Mouse (Mus musculus) hindlimb bud, embryonic 11.5 days (tissue): ENCODE results near the gene Mrgpre.

ENCODE experiments used
- DNase-seq: peaks from one replicate; pipeline ENCODE4 v3.0.0-alpha.2; 2012; ENCODE audit warnings: low read depth, low spot score; ENCODE audit errors: extremely low spot score

The Mrgpre gene

DNA sequence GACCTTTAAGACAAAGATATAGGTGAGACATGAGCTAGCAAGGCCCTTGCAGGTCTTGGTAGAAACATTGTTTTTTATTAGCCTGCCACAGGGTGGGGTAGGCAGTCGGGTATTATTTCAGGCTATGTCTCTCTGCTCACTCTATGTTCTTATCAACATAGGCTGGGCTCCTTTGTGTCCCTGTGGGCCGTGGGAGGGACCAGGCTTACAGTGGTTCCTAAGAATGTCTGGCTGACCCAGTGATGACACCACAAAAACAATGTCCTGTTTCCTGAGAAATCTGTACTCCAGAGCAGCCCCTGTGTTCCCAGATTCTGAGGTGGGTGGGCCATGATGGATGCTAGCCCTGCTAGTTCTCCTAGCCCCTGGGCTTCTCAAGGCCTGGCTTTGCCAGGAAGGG, 6.9 kb downstream of the Mrgpre start:
- no peak for DNase-seq

DNA sequence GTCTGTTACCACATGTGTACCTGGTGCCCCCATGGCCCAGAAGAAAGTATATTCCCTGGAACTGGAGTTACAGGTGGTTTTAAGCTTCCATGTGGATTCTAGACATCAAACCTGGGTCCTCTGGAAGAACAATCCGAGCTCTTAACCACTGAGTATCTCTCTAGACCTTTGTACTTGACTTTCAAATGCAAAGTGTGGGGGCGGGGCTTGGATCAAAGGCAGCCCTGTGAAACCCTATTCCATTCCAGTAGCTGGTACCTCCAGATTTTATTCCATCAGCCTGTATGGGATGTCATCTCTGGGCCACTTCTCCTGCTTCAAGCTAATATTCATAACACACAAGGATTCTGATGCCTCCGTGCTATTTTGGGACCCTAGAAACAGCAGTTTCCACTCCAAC, 8.2 kb downstream of the Mrgpre start:
- no peak for DNase-seq

DNA sequence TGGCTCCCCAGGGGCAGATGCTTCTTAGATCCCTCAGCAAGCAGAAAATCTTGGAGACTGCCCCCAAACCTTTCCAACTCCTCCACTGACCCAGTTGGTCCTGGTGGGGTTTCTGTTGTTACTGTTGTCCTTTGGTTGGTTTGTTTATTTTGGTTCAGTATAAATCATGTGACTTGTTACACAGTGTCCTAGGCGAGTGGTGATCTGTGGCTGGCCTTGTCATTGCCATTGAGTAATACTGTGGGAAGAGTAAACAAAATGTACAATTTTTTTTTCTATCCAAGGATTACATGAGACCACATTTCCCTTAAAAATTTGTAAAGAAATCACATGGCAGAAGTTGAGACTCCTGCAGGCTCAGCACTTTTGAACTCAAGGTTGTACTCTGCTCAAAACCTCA, 14.8 kb downstream of the Mrgpre start:
- DNase-seq = no peak

DNA sequence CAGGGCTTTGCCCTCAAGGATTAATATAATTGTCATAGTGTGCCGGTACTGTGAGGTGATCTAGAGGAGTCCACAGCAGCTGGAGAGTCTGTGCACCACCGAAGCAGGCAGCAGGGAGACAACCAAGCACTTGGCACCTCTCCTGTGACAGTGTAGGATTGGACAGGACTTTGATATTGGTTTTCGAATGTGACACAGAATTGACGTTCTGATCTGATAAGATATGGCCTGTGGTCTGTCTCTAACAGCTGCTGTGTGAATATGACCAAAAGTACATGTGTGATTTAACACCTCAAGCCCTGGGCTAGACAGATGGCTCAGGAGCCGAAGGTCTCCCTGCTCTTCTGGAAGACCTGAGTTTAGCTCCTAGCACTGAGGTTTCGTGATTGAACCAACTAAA, 16.0 kb downstream of the Mrgpre start:
- DNase-seq = no peak

DNA sequence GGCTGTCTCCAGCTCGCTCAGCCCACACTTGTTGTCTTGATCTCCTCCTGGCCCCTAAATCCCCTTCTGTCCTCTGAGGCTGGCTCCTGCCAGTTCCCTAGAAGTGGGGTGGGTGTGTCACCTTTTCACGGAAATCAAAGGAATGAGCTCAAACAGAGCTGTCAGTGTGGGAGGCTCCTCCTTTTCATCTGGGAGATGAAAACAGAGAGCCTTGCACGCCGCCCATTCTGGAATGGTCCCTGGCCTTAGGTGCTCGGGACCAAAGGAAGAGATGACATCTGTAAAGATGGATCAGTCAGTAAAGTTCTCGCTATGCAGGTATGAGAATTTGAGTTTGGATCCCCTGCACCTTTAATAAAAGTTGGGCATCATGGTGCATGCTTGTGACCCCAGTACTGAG, 17.4 kb downstream of the Mrgpre start, which contains the start of gene Mrgprg:
TSS of gene Mrgprg (minus strand) at position 101 of the 400 bp plus-strand sequence.
- DNase-seq = no peak

DNA sequence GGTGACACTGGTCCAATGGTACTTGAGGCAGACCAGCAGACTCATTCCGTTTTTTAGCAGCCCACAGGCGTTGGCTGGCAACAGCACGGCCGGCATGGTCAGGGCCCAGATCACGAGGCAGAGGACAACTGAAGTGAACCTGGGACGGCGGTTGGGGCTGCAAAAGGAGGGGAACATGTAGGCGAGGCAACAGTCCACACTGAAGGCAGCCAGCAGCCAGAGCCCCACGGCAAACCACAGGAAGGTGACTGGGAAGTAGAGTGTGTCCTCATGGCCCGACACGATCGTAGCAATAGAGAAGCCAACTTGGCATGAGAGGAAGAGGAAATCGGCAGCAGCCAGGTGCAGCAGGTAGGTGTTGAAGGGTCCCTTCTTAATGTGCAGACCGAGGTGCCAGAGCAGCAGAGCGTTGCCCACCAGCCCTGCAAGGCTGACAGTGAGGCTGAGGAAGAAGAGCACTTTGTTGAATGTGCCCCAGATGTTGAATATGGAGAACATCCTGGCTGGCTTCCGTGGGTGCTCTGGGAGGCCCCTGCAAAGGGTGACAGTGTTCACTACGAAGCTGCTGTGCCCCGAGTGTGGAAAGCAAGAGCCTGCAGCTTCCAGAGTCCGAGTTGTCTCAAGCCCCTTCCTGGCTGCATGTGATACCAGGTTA, 19.3 kb downstream of the Mrgpre start:
- no peak for DNase-seq

DNA sequence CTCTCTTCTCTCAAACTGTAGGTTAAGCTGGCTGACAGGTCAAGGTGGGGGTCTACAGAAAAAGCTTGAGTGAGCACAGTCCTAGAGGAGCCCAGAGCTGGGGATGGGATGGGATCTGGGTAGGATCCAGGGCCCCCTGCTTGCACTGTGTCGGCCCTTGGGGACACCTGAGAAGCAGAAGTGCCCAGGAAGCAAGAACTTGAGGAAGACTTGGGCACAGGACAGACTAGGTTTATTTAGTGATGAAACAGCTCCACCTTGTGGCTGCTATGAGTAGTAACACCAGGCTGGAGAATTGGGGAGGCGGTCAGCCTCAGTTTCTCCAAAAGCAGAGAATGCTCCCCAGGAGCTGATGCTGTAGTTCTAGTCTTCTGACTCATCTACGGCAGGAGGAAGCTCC, 20.5 kb downstream of the Mrgpre start:
- no peak for DNase-seq

DNA sequence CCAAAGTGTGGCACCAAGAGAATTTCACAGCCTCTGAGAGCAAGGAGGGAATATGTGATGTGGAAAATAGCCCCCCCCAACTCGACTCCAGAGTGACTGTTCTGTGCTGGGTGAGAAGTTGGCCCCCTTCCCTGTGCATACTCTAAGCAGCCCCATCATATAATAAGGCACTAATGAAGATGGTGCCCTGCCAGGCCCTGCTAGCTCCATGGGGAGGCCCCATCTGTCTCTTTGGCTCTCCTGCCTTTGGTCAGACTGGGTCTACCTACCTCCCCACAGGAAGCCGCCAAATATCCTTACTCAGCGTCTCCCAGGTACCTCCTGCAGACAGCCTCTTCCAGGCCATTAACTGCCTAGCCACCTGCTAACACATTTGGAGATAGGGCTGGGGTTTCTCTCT, 25.3 kb downstream of the Mrgpre start:
- DNase-seq = no peak

DNA sequence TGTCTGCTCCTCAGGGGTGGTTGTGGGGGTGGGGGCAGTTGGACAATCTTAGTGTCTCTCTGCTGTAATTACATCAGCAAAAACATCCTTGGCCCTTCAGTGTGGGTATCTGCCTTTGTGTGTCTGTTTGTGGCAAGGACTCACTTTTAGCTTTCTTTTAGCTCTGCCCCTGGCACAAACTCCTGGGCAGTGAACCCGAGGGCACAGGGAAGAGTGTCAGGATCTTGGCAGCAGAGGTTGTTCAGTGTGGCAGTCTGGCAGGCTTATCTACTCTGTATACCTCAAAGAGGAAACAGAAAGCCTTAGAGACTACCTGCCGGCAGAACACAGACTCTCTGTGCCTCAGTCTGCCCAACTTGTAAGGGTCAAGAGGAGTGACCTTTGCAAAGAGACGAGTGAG, 26.6 kb downstream of the Mrgpre start:
- DNase-seq = no peak

DNA sequence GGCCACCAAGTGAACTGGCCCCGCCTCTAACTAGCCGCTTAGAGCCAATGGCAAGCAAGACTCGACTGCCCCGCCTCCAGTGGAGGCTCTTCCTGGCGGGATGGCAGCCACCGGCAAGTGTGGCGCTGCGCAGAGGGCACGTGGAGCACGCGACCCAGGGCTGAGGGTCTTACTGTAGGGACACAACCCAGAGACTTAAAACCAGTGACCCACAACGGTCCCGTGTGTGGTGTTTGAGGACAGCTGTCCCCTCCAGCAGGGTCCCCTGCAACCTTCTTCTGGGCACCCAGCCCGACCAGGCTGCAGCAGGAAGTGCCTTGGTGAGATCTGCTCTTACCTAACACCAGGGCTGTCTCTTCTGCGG, 27.3 kb downstream of the Mrgpre start:
- no peak for DNase-seq

DNA sequence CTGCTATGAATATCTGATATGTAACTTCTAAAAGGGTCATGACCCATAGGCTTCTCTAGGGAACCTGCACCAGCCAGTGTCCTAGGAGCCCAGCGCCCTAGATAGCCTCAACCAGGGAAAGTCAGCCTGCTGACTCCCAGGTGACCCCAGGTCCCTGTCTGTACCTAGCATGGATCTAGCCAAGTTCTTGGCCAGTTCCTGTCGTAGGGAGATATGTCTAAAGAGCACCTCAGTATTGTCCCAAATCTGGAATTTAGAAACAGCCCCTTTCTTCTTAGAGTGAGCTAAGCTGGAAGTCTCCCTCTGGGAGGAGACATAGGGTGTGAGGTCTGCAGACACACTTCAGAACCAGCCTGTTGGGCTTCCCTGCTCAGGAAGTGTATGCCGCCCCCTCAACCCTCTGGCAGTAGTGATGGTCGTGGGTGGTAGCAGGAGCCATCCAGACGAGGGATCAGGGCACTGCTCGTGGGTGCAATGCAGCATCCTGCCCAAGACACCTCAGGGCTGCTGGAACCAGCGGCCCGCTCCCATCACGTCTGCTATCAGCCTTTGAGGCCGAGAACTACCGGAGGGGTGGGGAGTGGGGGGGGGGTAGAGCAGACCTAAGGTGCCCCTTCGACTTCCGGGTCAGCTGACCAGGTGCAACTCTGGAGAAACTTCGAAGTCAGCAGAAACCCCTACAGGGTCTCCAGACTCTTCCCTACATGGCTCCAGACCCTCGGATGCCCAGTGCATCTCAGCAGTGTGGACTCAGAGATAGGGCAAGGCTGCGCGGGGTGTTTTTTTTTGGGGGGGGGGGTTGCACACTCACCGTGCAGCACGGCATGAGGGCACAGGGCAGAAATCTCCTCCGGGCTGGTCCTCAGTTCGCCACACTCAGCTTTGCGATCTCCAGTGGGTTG, 27.9 kb downstream of the Mrgpre start, which contains the start of gene Osbpl5:
TSS of gene Osbpl5 (minus strand) at position 861 of the 902 bp plus-strand sequence.
- no peak for DNase-seq

DNA sequence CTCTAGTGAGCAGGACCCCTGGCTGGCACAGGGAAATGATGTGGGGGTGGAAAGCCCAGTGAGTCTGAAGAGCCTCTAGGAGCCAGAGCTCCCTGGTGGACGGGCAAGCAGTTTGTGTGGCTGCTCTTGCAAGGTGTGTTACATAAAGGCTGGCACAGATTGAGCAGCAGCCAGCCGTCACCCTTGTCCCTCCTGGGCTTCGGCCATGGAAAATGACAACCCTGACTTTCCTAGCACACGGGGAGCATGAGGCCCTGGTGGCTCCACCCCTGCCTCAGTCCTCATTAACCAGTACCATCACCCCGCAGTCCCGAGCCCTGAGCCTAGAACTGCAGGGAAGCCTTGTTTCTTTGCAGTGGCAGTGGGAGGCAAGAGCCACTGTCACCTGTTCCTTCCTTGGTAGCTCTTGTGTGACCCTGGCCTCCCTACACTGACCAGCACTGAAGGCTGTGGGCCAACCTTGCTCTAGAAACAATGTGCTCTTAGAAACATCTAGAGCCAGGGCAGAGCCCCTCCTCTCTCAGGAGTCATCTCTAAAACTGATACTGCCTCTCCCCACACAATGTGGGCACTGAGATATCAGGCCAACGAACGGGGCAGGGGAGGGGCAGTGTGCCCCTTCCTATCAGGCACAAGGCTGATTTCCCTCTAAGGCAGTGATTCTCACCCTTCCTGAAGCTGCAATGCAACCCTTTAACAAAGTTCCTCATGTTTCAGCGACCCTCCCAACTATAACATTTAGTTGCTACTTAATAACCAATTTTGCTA, 28.8 kb downstream of the Mrgpre start:
- DNase-seq = no peak

DNA sequence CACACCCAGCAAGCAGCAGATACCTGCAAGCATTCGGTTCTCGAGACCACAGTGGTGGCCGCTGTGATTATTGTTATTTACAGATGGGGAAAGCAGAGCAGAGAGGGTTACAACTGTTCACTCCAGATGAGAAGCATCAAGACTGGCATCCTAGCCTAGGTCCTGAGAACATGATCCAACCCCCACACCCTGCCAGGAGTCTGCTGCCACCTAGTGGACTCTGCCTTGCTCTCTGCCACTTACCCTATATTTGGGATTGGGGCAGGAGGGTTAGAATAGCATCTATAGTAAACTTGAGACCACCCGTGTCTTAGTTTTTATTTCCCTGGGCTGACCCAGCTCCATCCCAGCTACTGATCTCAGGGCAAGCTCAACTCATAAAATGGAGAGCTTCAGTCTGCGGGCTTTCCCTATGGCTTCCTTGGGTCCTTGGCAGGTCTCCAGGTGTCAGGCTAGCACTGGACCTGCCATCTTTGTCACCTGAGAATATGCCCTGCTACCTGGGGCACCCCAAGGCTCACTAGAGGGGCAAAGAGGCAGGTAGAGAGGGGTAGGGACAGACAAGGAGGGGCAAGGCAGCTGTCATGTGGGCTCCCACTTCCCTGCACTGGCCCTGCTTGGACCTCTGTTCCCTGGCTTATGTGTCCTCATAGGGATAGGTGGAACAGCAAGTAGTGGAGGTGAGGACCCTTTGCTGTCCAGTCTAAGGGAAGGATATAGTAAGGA, 30.1 kb downstream of the Mrgpre start:
- DNase-seq = no peak

DNA sequence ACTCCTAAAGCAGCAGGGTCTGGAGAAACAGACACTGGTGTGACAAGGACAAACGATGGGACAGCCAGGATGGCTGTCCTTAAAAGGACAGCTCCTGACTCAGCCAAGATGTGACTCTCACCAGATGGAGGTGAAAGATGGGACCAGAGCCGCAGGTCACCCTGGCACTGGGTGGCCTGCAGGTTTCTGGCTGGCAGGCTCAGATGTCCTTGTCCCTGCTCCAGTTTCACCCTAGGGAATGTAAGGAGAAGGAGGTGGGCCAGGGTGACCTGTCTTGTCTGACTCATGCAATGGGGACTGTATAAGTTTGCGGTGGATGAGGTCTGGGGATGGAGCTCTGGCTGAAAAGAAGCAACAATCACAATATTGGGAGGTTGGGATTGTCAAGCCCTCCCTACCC, 31.7 kb downstream of the Mrgpre start:
- DNase-seq = no peak

DNA sequence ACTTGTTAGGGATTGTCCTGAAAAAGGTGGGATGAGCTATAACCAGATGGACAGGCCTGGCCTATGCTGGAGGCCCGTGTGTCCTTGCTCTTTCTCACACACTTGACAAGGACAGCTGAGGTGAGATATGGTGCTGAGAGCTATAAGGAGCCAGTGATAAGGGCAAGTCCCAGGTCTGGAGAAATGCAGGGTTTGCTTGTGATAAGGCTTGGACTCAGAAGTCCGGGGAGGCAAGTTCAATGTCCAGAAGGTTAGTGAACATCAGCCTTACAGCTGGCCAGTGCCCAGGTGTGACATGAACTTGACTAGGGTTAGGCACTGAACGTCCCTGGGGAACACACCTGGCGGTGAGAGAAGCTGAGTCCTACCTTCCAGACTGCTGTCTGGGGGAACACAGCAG, 32.2 kb downstream of the Mrgpre start:
- no peak for DNase-seq

DNA sequence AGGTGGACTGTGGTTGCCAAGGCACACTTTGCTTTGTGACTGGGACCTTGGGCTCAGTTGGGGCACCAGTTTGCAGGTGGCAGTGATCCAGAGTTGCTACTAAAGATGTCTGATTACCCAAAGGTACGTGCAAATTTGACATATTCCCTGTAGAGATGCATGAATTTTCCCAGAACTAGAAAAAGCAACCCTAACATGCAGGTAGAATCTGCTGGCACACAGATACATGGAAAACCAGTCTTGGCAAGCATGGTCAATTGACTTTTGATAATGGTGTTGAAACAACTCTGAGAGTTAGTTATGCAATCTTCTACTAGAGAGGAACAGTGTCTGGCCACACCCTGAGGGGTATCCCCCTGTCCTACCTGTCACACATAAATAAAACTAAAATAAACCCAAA, 32.9 kb downstream of the Mrgpre start:
- no peak for DNase-seq

DNA sequence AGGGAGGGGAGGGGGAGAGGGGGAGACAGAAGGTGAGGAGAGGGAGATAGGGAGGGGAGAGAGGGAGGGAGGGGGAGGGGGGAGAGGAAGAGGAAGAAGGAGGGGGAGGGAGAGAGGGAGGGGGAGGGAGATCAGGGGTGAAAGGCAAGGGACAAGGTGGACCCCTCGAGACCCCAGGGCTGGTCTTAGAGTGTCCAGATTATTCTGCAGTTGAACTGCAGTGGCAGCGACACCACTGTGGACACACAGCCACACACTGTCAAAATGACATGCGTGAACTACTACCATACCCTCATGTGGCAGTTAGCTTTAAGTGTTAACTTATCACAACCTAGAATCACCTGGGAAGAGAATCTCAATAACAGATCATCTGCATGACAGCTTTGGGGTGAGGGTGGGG, 35.3 kb downstream of the Mrgpre start:
- no peak for DNase-seq

DNA sequence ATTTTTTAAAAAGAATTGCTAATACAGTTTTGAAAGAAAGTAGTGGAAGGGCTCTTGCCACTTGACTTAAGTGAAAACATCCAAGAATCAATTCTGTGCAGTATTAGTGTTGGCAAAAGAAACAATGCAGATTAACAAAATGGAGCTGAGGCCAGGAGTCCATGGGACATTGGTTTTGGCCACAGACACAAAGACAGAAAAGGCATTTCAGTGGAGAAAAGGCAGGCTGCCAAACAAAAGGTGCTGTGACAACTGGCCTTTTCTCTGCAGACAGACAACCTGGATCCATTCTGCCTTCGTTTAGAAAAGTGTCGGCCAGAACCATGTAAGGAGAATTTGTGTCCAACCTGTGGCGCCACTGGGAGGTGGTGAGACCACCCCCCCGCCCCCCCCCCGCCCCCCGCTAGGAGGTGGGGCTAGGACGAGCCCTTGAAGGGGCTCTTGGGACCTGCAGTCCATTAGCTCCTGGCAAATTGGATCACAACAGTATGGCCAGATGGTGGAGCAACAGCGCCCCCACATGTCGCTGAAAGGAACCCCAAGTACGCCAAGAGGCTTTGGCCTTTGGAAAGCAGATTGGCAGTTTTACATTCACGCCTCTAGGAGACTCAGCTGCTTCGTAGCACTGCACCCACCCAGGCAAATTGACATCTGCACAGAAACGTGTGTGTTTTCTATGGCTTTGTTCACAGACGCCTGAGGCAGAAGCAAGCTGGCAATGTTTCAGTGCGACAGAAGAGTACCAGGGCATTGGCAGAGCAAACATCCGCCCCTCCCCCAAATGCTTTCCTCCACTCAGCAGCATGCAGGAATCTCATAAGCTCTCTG, 36.0 kb downstream of the Mrgpre start:
- peak; percentile 79 for DNase-seq

DNA sequence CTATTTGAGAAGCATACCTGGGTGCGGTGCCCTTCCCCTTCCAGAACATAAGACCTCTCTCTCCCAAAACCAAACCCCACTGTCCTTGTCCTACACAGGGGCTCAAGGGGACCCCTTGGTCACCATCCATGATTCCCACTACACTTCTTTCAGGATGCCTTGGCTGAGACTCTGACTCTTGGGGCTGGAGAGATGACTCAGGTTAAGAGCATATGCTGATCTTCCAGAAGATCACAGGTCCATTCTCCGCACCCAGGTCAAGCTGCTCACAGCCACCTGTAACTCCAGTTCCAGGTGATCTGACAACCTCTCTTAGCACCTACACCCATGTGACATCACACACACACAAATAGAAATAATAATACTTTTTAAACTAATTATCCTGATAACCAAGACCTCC, 43.6 kb downstream of the Mrgpre start:
- DNase-seq = no peak
